Mouse (Mus musculus) neural tube, embryonic 15.5 days (tissue): ENCODE data around the gene Desi1. TPM values are rescaled to one million over a fixed set of nuclear protein-coding genes. Genes with fewer than 3 reads are reported as not detected.

Experiments
- ATAC-seq: fragments of 200-750 bp; cut with Nextera tagmentation; 2 replicates; pipeline ENCODE4 v1.8.0; 2017; ENCODE audit warnings: mild to moderate bottlenecking, moderate TSS enrichment, moderate library complexity; ENCODE audit not compliant: low FRiP score
- H3K27ac ChIP-seq: fragments of 300-500 bp; sonication (generic); replicated peaks from 2 replicates; pipeline ENCODE4 v1.5.1; 2015; ENCODE audit warnings: mild to moderate bottlenecking, inconsistent platforms
- H3K27me3 ChIP-seq: fragments of 300-500 bp; sonication (generic); replicated peaks from 2 replicates; pipeline ENCODE4 v1.6.1; 2015; ENCODE audit warnings: inconsistent platforms
- H3K36me3 ChIP-seq: fragments of 300-500 bp; sonication (generic); 2 replicates; pipeline ENCODE4 v1.6.1; 2015; ENCODE audit warnings: inconsistent platforms
- H3K4me1 ChIP-seq: fragments of 300-500 bp; sonication (generic); 2 replicates; pipeline ENCODE4 v1.6.1; 2015; ENCODE audit warnings: inconsistent platforms
- H3K4me2 ChIP-seq: fragments of 300-500 bp; sonication (generic); 2 replicates; pipeline ENCODE4 v1.6.1; 2015; ENCODE audit warnings: inconsistent platforms, mild to moderate bottlenecking, moderate library complexity
- H3K4me3 ChIP-seq: fragments of 300-500 bp; sonication (generic); replicated peaks from 2 replicates; pipeline ENCODE4 v1.5.1; 2015; ENCODE audit warnings: mild to moderate bottlenecking, inconsistent platforms
- H3K9ac ChIP-seq: fragments of 300-500 bp; sonication (generic); replicated peaks from 2 replicates; pipeline ENCODE4 v1.6.1; 2015; ENCODE audit warnings: mild to moderate bottlenecking, inconsistent platforms
- H3K9me3 ChIP-seq: fragments of 300-500 bp; sonication (generic); replicated peaks from 2 replicates; pipeline ENCODE4 v1.6.1; 2016; ENCODE audit warnings: inconsistent platforms
- WGBS: fragments of 180-500 bp; shearing (Covaris S2); methylation state at CpG from one replicate; pipeline ENCODE4 v1.1.7; 2015; ENCODE audit warnings: mixed read lengths; 5-methylcytosine and 5-hydroxymethylcytosine counted together
- polyA plus RNA-seq: library from polyadenylated mRNA; unstranded; fragments of >200 nt; fragmentation: Nextera tagmentation; extraction: Ambion mirVana; gene quantifications from 2 replicates; pipeline ENCODE4 v1.2.1, GENCODE M21; 2015

Gene Desi1
- polyA plus RNA-seq: 54.1 and 64.0 TPM in 2 replicates

- Histone ChIP-seq H3K4me1 (no peaks in the 10 kb centered on the region), H3K4me3 (no peak within 1 kb of the TSS), H3K27ac (no peak within 1 kb of the TSS), H3K9ac (no peak within 1 kb of the TSS), H3K36me3 (peaks cover 69% of the 10 kb centered on the region), H3K4me2 (no peak within 1 kb of the TSS), H3K9me3 (no peaks in the 10 kb centered on the region), H3K27me3 (no peaks in the 10 kb centered on the region)
- no peak for ATAC-seq
- 89% methylated on average over 4 of the region's 4 CpGs for WGBS
Observed at GRCm38 (mm10) chr15:82033762-82034161, at the start of gene Desi1. Gene Desi1 (minus strand): TSS chr15:82033862.

GRCm38 (mm10) chr15:82081161-82081560 lies 47.5 kb upstream of the Desi1 start:
- H3K4me3 ChIP-seq: no peak overlapping the region
- H3K9ac ChIP-seq: no peak overlapping the region
- ATAC-seq: no peak
- no peak overlapping the region for H3K27ac ChIP-seq
- H3K9me3 ChIP-seq: no peaks in the 10 kb centered on the region
- WGBS: 41% methylated on average over 7 of the region's 7 CpGs
- no peak overlapping the region for H3K4me2 ChIP-seq
- no peaks in the 10 kb centered on the region for H3K36me3 ChIP-seq
- no peaks in the 10 kb centered on the region for H3K27me3 ChIP-seq
- no peaks in the 10 kb centered on the region for H3K4me1 ChIP-seq

- WGBS: 66% methylated on average over 10 of the region's 10 CpGs
- H3K4me3 ChIP-seq: no peak overlapping the region
- ATAC-seq: no peak
Observed at GRCm38 (mm10) chr15:82079883-82080282, 46.2 kb upstream of the Desi1 start.

GRCm38 (mm10) chr15:82073490-82073889 lies 39.8 kb upstream of the Desi1 start:
- 87% methylated on average over 7 of the region's 7 CpGs for WGBS
- no peak overlapping the region for H3K4me3 ChIP-seq
- no peaks in the 10 kb centered on the region for H3K9me3 ChIP-seq
- H3K27me3 ChIP-seq: peaks cover 39% of the 10 kb centered on the region
- H3K4me2 ChIP-seq: no peak overlapping the region
- H3K27ac ChIP-seq: no peak overlapping the region
- ATAC-seq: no peak
- 0 out of 2 replicates have a peak, but pooled peaks cover 5% of the 10 kb centered on the region for H3K4me1 ChIP-seq
- H3K9ac ChIP-seq: no peak overlapping the region
- H3K36me3 ChIP-seq: no peaks in the 10 kb centered on the region

More at GRCm38 (mm10) chr15:82079883-82080282, 46.2 kb upstream of the Desi1 start:
- no peaks in the 10 kb centered on the region for H3K4me1 ChIP-seq
- no peak overlapping the region for H3K27ac ChIP-seq
- H3K27me3 ChIP-seq: 0 out of 2 replicates have a peak, but pooled peaks cover 1% of the 10 kb centered on the region
- no peak overlapping the region for H3K9ac ChIP-seq
- H3K9me3 ChIP-seq: no peaks in the 10 kb centered on the region
- H3K4me2 ChIP-seq: no peak overlapping the region
- no peaks in the 10 kb centered on the region for H3K36me3 ChIP-seq

- Histone ChIP-seq H3K9ac (no peak overlapping the region), H3K36me3 (no peaks in the 10 kb centered on the region), H3K27me3 (peaks cover 43% of the 10 kb centered on the region), H3K9me3 (no peaks in the 10 kb centered on the region), H3K4me1 (0 out of 2 replicates have a peak, but pooled peaks cover 5% of the 10 kb centered on the region), H3K27ac (no peak overlapping the region), H3K4me2 (no peak overlapping the region), H3K4me3 (no peak overlapping the region)
- WGBS: 91% methylated on average over 26 of the region's 26 CpGs
- ATAC-seq: no peak
Observed at GRCm38 (mm10) chr15:82071816-82072469, 38.3 kb upstream of the Desi1 start.

- peak within 1 kb of the TSS; percentile 55 for H3K4me2 ChIP-seq
- 0 out of 2 replicates have a peak, but pooled peaks cover 5% of the 10 kb centered on the region for H3K4me1 ChIP-seq
- H3K36me3 ChIP-seq: no peaks in the 10 kb centered on the region
- WGBS: 19% methylated on average over 40 of the region's 40 CpGs
- peak within 1 kb of the TSS; percentile 29 for H3K4me3 ChIP-seq
- peaks cover 46% of the 10 kb centered on the region for H3K27me3 ChIP-seq
- no peak within 1 kb of the TSS for H3K27ac ChIP-seq
- no peak within 1 kb of the TSS for H3K9ac ChIP-seq
- no peaks in the 10 kb centered on the region for H3K9me3 ChIP-seq
- no peak for ATAC-seq
Observed at GRCm38 (mm10) chr15:82069898-82070297, 36.2 kb upstream of the Desi1 start, which contains the start of gene Mei1. Gene Mei1 (plus strand): TSS chr15:82069996.

- Histone ChIP-seq H3K4me2 (no peak overlapping the region), H3K36me3 (no peaks in the 10 kb centered on the region), H3K27ac (no peak overlapping the region), H3K9ac (no peak overlapping the region), H3K27me3 (peaks cover 40% of the 10 kb centered on the region), H3K4me1 (0 out of 2 replicates have a peak, but pooled peaks cover 5% of the 10 kb centered on the region), H3K4me3 (no peak overlapping the region), H3K9me3 (no peaks in the 10 kb centered on the region)
- ATAC-seq: no peak
- WGBS: 18% methylated on average over 7 of the region's 7 CpGs
Observed at GRCm38 (mm10) chr15:82065511-82065910, 31.8 kb upstream of the Desi1 start.

GRCm38 (mm10) chr15:82063909-82064308 lies 30.2 kb upstream of the Desi1 start:
- Histone ChIP-seq H3K27ac (no peak overlapping the region), H3K4me2 (no peak overlapping the region), H3K9me3 (no peaks in the 10 kb centered on the region), H3K36me3 (no peaks in the 10 kb centered on the region), H3K9ac (no peak overlapping the region), H3K27me3 (peaks cover 24% of the 10 kb centered on the region), H3K4me1 (no peaks in the 10 kb centered on the region), H3K4me3 (no peak overlapping the region)
- 77% methylated on average over 14 of the region's 14 CpGs for WGBS
- no peak for ATAC-seq

GRCm38 (mm10) chr15:82058719-82059201 lies 25.1 kb upstream of the Desi1 start, which contains the start of gene 4930407I10Rik:
Gene 4930407I10Rik (plus strand): TSS chr15:82059151.
- Histone ChIP-seq H3K4me1 (no peaks in the 10 kb centered on the region), H3K4me3 (no peak within 1 kb of the TSS), H3K9ac (no peak within 1 kb of the TSS), H3K4me2 (no peak within 1 kb of the TSS), H3K36me3 (no peaks in the 10 kb centered on the region), H3K27ac (no peak within 1 kb of the TSS), H3K9me3 (no peaks in the 10 kb centered on the region), H3K27me3 (0 out of 2 replicates have a peak, but pooled peaks cover 3% of the 10 kb centered on the region)
- ATAC-seq: no peak
- WGBS: 83% methylated on average over 1 of the region's 1 CpGs

GRCm38 (mm10) chr15:82052544-82052943 lies 18.9 kb upstream of the Desi1 start:
- no peak for ATAC-seq
- Histone ChIP-seq H3K27me3 (no peaks in the 10 kb centered on the region), H3K4me3 (no peak overlapping the region), H3K9ac (no peak overlapping the region), H3K9me3 (no peaks in the 10 kb centered on the region), H3K4me2 (no peak overlapping the region), H3K27ac (no peak overlapping the region), H3K4me1 (peaks cover 6% of the 10 kb centered on the region), H3K36me3 (no peaks in the 10 kb centered on the region)
- WGBS: 72% methylated on average over 5 of the region's 5 CpGs

GRCm38 (mm10) chr15:82047080-82047883 lies 13.6 kb upstream of the Desi1 start, which contains the start of gene Snu13:
Gene Snu13 (minus strand): TSS chr15:82047598.
- Histone ChIP-seq H3K36me3 (peaks cover 12% of the 10 kb centered on the region), H3K4me3 (peak within 1 kb of the TSS; percentile 100), H3K4me2 (peak within 1 kb of the TSS; percentile 92), H3K4me1 (peaks cover 27% of the 10 kb centered on the region), H3K9ac (peak within 1 kb of the TSS; percentile 90), H3K9me3 (no peaks in the 10 kb centered on the region), H3K27me3 (no peaks in the 10 kb centered on the region), H3K27ac (peak within 1 kb of the TSS; percentile 91)
- peak; percentile 89 for ATAC-seq
- 1% methylated on average over 71 of the region's 74 CpGs for WGBS
